Mouse (Mus musculus) layer of hippocampus, adult 11-12 months (tissue): Measurements from ENCODE around the gene Satb1.

Source experiments
- DNase-seq: peaks from one replicate; pipeline ENCODE4 v3.0.0; 2022; ENCODE audit warnings: low spot score

The Satb1 gene

DNA sequence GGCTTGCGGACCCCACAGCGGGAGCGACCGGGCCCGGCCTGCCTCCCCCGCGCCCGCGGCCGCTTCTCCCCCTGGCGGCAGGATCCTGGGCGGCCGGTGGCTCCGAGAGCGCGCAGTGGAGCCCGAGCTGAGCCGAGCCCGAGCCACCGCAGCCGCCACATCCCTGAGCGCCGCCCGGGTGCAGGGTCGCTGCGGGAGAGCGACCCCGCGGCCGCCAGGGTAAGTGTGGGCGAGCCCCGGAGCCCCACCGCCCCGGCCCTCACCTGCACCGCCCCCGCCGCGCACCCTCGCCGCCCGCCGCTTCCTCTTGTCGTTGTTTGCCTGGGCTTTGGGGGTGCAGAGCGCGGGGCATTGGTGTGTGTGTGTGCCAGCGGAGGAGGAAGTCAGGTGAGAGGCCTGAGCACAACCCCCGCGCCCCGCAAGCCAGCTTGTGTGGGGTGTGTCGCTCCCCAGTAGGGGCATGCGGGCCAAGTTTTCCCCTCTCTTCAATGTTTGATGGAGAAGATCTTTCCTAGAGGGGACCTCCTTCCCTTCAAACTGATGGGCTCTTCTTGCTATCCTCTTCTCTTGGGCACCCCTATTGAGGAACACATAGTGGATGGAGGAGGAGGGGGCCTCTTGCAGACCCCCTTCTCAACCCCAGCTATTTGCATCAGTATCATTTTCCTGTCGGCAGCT is at the start of gene Satb1:
Gene Satb1, minus strand, starts transcription at position 391 of the 678 bp plus-strand sequence.
- DNase-seq, result peak; percentile 28

DNA sequence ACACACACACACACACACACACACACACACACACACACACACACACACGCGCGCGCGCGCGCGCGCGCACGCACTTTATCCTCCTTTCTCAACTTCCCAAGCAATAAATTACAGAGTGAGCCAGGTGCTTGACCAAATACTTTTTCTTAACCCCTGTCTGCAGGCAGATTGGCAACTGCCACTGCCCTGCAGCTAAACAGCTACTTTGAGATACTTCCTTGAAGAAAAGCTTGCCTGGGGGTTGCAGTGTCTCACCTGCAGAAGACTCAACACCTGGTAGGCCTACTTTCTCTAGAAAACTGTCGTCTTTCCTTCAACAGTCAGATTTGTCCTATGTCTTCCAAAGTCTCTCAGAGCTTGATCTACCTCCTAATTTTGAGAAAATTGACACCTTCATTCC is 49.5 kb upstream of the Satb1 start:
- no peak for DNase-seq

DNA sequence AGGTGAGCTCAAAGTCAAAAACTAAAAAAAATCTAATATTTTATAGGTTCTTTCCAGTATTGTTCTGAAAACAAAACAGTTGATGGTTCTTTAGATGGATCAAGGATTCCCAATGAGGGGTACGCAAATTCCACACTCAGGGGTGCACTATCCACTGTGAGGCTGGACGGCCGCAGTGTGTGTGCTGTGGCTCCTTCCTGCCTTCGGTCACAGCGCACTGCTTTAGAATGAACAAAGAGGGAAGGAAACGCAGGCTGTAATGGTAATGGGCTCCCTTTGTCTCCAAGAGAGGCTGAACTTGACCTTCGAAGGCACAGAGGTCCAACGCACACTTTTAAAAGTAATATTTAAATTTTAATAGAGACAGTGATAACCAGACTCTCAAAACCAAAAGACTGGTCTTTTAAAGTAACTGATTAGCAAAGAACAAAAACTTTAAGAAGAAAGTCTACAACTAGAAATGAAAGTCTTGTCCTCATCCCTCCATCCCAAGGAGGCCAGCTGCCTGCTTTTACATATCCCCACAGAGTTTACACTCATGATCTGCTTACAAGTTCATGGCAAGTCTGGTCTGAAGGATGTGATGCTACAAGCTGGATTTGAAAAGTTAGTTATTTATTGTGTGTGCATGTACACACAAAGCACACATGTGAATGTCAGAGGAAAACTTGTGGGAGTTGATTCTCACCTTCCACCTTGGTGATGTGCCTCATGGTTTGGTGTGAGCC is 48.0 kb upstream of the Satb1 start:
- DNase-seq, result no peak

DNA sequence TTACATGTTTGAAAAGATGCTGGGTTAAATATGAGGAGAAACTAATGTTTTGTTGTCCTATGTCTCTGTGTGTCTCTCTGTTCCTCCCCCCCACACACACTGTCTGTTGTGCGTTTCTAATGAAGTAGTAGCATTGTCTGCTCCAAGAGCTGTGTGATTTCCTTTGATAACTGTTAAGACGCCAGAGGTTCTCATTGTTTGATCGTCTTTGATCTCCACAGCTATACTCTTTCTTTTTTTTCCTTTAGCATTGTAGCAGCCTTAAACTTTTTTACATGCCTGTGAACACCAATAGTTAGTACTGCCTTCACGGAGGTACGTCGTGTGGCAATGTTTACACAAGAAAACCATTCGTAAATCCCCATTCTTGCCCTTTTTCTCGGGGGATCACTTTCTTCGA is 47.1 kb upstream of the Satb1 start:
- DNase-seq, result no peak

DNA sequence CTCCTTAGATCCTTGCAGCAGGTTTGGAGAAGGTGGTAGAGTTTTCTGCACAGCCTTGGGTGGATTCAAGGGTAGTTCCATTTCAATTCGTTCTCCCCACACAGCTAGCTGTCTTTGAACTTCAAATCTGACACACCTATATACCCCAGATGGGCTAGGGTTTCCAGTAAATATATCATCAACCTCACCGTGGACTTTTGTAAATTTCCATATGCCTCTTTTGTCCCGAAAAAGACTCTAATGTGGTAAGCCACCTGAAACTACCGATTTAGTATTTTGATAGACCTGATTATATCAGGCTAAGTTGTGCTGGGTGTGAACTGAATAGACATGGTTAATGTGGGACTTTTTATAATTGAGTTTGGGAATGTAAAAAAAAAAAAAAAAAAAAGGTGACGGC is 46.6 kb upstream of the Satb1 start:
- no peak for DNase-seq

DNA sequence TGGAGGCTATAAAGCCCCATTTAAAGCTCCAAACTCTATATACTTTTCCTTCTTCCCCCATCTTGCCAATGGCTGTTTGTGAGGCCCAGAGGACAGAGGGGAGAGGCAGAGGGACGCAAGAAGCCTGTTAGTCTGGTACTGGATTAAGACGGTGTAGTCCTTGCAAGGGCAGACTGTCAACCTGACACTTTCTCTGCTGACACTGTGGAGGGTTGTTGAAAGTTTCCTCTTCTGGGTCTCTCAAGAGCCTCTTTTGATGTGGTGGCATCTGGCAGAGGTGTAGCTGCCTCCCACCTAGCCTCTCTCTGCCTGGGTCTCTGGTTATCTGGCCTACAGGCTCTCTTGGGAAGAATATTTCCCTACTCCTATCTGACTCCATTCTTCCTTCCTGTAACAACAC is 46.1 kb upstream of the Satb1 start:
- no peak for DNase-seq

DNA sequence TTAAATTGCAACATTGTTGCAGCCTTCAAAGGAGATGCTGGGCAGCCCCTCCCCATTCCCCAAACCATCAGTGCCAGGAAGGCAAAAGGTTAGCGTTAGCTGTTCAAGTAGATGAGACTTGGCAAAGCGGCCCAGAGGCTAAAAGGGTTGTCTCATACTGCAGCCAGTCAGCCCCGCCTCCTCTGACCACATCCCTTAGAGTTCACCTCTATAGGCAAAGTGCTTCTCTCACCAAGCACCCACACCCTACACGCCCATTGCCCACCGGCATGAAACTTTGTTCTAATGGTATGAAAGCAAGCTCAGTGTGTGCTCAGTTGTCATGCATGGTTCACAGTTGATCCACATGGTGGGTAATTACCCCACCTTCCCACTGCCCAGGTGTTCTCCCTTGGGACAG is 43.4 kb upstream of the Satb1 start:
- DNase-seq, result no peak

DNA sequence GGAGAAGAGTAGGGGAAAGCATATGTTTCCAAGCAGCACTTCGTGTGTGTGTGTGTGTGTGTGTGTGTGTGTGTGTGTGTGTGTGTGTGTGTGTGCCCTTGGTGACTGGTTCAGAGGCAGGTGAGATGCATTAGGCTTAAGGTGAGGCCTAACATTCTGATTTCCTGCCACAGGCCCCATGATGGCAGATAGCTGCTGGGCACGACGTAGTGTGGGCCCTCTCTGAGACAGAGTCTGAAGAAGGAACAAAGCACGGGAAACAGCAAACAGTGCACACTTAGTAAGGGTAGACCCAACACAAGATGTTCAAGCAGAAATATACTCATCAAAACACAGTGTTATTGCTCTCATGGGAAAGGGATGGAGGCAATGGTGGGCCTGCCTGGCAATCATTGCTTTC is 24.5 kb upstream of the Satb1 start:
- DNase-seq, result no peak

DNA sequence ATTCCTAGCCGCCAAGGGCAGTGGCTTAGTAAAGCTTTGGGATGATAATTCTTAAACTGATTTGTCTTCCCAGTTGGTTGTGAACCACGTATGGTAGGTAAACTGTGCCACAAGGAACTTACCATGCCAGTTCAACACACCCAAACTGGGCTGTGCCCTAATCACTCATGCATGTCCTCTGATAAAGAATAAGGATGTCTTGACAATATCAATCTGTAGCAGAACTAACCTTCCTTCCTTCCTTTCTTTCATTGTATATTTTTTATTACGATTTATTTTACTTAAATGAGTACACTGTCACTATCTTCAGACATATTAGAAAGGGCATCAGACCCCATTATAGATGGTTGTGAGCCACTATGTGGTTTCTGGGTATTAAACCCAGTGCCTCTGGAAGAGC is 23.2 kb upstream of the Satb1 start:
- DNase-seq, result no peak

DNA sequence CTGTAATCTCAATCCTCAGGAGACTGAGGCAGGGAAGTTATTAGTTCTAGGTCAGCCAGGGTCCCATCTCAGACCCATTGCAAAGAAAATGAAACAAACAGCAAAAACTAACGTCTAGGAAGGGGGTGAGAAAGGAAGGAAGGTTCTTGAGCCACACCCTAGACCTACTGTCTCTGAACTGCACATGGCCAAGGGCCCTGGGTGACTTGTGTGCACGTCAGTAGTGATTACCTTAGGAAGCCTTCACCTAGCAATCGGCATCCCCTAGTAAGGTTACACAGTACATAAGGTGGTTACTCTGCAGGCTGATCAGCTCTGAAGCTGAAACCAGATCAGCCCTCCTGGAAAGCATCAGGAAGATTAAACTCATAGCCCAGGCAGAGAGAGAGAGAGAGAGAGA is 22.2 kb upstream of the Satb1 start:
- DNase-seq, result no peak

DNA sequence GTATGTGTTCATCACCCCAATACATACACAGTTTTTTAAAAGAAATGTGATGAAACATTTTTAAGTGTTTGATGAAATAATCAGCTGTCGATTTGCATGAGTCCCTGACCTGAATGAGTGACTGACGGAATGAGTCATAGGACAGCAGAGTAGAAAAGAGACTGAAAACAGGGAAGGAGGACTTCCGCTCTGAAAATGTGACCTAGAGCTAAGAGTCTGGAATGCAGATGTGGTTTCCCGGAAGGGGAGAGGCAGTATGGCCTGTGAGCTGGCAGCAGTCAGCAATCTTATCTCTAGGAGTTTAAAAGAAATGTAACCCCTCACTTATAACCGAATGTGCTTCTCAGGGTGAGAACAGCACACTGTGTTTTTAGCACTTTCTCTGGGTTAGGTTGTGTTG is 20.9 kb upstream of the Satb1 start:
- no peak for DNase-seq

DNA sequence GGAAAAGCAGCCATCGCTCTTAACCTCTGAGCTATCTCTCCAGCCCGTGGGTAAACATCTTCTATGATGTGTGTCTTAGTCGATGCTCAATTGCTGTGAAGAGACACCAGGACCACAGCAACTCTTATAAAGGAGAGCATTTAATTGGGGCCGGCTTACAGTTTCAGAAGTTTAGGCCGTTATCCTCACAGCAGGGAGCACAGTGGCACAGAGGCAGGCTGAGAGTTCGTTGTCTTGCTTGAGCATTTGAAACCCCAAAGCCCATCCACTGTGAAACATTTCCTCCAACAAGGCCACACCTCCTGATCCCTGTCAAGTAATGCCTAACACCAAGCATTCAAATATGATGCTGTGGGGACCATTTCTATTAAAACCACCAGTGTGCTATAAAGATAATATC is 7.5 kb upstream of the Satb1 start:
- no peak for DNase-seq

DNA sequence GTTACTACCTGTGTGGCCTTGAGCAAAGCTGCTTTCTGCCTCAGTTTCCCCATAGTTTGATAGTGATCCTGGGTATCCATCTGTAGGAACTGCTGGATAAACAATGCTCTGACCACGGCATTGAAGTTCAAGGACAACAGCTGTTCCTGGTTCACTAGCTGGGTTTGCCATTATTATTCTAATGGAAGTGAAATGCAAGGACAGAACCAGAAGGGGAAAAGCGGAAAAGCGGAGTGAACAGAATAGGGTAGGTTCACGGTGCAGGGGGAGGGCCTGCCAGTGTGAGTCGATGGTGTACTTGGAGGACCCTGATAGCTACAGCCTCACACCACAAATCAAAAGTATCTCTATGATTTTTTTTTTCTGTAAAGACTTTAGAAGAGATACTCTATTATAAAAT is 6.4 kb upstream of the Satb1 start:
- no peak for DNase-seq

DNA sequence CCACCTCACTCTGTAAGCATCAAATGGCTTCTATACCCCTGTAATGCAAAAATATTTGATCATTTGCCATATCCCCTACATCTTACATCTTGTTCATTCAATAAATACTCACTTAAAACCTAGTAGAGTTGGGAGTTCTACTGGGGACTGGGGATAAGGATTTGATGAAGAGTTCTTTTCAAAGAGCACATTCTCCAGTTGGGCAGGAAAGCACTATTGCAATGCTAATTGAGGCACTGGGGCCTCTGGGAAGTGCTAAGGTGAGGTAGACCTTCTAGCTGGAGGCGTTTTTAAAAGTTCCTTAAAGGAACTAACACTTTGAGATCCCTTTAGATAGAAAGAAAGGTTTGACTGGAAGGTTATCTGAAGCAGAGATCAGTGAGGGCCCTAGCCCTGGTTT is 3.8 kb upstream of the Satb1 start:
- no peak for DNase-seq

DNA sequence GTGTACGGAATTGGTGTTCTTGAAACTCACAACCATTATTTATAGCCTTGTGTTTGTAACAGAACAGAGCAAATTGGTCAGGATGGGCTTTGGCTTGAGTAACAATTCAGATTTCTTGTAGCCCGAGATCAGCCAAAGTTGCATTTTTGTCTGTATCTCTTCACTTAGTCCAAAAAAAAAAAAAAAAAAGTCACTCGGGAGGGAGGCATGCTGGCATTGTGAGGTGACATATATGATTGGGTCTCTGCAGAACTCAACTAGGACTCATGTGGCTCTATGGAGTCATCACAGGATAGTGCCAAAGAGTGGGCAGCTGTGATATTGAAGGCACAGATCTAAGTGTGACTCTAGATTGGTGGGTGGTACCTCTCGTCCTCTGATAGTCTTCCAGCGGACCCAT is 3.2 kb upstream of the Satb1 start:
- DNase-seq, result no peak

DNA sequence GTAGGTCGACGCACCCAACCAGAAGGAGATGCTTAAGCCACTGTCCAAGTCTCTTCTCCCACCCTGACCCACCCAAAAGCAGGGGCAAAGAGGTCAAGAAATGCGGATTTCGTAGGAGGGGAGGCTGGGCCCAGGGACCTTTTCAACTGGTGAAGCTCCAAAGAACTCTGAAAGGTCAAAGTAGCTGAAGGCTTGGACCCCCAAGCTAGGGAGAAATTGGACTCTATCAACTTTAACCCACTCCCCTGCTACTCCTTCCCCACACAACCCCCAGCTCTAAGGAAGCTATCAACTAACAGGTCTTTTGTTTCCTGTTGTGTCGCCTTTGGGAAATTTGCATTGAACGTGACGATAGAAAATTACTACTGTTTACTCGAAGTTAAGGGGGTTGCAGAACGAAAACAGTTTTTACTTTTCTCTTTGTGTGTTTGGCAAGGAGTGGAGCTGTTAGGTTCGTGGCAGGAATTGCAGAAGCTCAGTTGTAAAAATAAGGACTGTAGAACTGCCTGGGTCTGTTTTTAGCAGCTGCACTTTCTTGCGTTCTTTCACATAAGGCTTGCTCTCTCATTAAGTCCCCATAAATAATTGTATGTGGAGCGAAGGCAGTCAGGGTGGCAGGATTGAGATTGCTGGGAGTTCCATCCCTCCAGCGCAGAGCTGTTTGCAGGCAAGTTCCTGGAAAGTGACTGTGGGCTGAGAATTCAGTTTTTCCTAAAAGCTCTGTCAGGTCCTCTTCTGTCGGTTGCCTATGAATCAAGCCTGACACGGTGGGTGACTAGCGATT is 680 bp upstream of the Satb1 start:
- no peak for DNase-seq

DNA sequence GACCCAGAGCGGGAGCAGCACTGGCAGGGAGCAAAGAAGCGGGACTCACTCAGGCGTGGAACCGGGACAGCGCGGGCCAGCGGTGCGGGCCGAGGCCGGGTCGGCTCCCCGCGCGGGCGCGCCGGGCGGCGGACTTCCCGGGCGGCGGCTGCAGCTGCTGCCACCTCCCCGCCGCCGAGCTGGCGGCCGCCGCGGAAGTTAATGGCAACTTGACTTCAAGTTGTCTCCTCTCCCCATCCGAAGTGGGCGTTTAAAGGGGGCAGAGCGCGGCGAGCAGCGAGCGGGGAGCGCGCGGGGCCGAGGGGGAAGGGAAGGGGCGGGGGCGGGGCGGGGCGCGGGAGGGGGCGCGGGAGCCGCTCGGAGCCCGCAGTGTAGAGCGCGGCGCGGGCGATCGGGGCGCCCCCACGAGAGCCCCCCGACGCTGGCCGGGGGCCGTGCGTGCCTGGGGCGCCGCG is 642 bp downstream of the Satb1 start:
- no peak for DNase-seq

DNA sequence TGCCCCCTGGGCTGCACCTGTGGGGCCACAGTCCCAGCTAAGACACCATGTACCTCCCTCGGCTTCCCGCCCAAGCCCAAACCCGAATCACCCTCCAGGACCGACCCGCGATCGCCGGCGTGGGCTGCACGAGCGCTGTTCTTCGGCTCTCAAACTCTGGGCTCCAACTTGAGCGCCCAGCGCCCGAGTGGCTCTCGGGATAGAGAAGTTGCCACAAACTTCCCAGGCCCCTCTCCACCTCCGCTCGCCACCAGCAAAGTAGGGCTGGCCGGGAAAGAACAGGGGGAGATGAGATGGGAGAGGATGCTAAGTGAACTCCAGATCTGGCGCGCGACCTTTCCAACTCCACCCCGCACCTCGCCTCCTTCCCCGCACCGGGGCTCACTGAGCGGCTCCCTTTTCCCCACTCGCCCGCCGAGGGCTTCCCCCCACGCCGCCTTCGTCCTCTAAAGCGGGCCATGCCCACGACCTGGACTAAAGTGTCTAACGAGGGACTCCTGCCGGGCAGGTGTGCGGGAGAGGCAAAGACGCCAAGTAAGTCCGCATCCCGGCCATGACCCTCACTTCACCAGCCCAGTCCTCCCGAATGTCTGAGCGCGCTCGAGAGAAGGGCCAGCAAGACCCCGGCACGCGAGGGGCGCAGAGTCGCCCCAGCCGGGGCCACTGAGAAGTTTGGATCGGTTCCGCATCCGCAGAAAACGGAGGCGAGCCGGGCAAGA is 1.2 kb downstream of the Satb1 start:
- DNase-seq, result peak; percentile 18

DNA sequence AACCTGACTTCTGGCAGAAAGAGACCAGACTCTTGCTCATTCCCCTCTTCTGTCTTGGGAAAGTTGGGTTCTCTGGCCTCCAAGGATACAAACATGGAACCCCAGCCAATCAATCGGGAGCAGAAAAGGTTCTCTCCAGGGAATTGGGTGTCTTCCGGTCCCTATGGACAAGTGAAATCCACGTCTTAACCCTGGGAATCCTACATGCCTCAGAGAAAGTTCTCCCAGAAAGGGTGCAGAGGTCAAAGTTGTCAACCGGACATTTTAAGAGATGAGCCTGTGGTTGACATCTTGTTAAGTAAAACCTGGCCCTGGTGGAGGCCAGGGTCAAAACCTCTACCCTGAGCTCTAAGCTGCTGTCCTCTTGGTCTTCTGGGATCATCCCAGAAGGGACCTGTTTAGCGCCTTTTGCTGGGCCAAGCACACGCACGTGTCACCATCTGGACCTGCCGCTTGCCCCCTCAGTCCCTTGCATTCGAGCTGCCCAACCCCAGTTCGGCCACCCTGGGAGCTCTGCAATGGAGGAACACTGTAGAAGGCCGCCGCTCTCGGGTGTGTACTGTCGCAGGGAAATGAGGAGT is 1.9 kb downstream of the Satb1 start:
- no peak for DNase-seq

DNA sequence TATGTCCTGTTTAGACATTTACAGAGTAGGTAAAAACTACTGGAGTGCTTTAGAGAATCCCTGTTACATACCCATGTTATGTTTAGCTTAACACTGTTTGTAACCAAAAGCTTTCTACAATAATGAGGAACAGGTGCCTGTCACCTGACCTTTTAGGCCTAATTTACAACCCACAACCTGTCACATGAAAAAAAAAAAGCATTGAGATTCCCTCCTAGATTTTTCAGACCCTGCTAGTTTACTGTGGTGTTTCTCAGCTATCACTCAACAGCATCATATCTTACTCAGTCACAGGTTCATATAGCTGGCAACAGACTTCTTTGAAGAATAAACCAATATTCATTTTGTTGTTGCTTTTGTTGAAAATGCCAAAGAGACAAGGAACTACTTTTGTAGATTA is 3.7 kb downstream of the Satb1 start:
- DNase-seq, result no peak

DNA sequence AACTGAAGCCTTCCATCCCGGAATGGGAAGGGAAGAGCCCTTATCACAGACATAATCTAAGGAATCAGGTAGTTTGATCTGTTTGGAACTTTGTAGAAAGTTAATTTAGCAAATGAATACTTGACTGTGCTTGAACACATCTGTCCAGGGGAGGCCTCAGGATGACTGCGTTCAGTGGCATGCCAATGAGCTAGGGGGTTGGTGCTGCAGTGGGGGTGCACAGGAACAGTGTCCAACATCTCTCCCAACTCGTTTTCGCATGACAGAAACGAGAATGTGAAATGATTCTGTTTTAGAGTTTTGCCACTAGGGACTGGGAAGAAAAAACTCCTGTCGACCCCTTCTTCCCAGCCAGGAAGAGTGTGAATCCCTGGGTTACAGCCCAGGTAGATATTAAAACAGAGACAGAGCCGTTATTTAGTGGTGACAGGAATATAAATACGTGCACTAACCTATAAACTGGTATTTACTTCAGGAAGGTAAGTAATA is 5.1 kb downstream of the Satb1 start:
- DNase-seq, result no peak

DNA sequence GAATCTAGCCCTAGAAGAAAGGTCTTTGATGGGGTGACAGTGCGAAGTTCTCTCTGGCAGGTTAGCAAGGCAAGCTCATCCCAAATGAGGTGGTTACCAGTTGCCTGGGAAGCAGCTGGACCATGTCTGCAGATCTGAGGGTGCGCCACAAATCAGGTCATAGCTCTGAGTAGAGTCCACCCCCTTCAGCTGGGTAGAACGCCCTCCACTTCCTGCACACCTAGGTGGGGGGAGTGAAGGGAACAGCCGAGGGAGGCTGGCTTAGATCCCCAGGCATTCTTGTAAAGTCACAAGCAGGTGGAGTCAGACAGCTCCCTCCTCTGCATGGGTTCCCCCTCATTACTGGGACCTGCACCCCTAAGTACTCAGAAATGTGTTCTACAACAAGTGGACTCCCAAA is 6.6 kb downstream of the Satb1 start:
- DNase-seq, result no peak
